Mouse (Mus musculus) embryo, embryonic 9.5 days (tissue): ENCODE results near the gene Ctnnbip1.
A peak's percentile ranks its signal among the peaks of the same experiment; 100 is the strongest.

Source experiments
- DNase-seq: peaks from one replicate; pipeline ENCODE4 v3.0.0-alpha.2; 2017; ENCODE audit errors: extremely low spot score

Gene Ctnnbip1

DNA sequence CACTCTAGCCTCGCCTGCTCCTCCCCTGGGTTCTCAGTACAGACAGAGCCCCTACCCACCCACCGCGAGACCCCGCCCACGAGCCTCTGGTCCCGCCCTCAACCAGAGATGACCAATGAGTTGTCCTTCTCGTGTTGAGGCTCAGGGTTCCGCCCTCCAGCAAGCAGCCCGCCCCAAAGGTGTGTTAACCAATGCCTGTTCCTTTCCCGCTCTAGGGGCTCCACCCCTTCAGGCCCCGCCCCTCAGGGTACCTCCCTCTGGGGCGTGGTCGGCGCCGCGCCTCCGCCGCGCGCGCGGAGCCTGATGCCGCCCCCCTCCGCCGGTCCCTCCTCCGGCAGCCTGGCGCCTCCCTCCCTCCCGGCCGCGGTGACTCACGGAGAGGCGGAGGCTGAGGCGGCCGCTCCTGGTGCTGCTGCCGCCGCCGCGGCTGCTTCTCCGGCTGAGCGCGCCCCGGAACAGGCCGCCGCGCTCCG, at the start of gene Ctnnbip1:
Ctnnbip1 (plus strand) TSS at position 369 of the 473 bp plus-strand sequence.
- DNase-seq: peak; percentile 99

DNA sequence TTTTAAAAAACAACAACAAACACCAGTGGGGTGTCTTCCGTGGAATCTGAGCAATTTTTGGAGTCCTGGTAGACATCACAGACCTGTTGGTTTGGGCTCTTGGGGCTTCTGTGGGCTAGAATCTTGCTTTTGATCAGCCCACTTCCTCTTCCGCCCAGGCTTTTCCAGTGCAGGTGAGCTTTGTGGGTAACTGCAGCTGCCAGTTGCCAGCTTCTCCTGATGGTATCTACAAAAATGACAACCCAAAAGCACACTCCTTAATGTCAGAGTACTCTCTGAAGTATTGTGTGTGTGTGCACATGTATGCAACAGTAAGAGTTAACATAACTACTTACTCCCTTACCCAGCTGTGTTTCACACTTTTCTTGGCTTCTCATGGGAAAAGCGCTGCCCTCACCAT, 48.5 kb upstream of the Ctnnbip1 start:
- no peak for DNase-seq

DNA sequence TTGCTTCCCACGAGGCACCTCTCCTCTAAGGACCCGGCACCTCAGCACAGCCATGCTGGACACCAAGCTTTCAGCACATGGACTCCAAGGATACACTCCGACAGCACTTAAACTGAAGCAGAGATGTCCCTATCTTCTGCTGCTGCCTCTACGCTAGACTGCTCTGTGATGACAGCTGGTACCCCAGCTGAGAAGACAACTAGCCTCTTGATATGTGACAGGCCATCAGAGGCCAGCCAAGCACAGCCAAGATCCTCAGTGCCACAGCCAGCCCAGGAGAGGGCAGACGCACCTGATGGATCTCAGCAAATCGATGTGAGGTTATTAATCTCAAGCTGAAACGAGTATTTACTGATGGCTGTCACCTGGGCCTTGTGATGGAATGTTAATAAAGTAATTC, 42.9 kb upstream of the Ctnnbip1 start:
- no peak for DNase-seq

DNA sequence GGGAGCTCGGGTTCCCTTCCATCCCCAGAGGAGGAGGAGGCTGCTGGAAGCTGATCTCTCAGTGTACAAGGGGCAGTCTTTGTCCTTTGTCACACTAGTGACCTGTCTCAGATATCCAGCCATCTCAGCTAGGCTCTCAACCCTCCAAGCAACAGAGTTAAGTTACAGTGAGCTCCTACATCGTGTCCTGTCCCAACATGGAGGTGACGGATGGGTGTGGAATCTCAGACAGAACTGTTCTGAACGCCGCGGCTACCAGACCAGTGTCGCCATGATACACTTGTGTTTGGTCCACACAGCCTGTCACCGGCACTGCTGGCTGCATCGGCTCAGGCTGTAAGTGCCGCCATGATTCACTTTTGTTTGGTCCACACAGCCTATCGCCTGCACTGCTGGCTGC, 41.0 kb upstream of the Ctnnbip1 start, which contains the start of gene Tmem274:
Tmem274 (plus strand) TSS at position 301 of the 400 bp plus-strand sequence.
- DNase-seq: no peak

DNA sequence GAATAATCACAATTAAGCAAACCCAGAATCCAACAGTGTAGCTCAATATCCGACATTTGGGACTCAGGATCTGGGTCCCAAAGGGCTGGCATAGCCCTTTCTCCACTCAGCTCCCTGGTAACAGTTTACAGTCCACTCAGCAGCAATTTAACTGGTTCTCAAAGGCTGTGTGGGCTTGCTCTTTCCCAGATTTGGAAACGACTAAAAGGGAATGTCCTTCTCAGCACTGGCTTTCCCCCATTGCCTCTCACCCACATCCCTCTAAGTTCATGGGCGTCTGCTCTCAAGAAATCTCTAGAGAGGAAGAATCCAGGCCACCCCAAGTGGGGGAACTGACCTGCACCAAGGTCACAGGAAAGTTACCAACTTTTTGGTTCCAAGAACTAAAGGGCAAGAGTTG, 33.5 kb upstream of the Ctnnbip1 start:
- DNase-seq: no peak

DNA sequence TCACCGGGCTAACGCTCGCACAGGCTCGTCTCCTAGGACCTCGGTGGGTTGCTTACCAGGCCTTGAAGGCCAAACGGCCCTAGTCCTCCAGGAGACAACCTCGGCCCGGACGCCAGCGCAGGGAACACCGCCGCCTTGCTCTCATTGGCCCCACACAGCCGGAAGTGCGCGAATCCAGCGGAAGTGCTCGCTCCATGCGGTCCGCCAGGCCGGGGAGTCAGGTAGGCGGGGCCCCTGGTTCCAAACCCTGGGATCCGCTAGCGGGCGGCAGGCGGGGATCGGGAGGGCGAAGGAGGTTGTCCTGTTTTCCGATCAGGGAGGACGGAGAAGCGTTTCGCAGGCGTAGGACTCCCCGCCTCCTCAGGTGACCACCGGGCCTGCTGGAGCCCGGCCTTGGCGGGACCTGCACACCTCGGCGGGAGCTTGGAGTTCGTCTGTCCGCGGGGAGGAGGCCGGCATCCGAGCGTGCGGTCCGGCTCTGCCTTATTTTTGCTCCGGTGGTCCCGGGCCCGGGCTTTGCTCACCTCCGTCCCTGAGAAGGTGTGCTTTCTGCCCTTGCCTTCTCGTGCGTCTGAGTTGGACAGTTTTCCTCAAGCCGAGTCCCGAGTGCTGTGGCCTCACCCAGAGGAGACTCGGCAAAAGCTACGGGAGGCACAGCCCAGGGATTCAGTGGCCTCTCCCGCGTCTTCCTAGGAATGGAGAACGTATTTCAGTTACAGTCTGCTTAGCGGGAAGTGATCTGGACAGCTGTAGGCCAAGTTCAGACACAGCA, 32.8 kb upstream of the Ctnnbip1 start, which contains the start of the genes Nmnat1 and Lzic:
Nmnat1 (minus strand) TSS at position 150 of the 772 bp plus-strand sequence.
Lzic (plus strand) TSS at position 177 of the 772 bp plus-strand sequence.
- DNase-seq: peak; percentile 95

DNA sequence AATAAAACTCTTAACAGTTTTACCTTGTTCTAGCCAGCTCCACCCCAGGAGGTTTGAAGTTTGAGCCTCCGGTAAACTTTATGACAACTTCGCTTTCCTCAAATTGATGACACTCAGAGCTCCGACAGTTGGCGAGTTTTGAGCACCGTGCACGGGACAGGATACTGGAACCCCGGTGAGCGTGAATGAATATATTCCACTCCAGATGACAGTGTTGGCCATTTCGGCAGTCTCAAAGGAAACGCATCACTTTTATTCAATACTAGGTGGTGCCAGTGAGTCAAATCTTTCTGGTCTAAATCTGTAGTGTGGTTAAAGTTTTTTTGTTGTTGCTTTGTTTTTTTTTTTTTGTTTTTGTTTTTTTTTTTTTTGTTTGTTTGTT, 32.2 kb upstream of the Ctnnbip1 start:
- DNase-seq: peak; percentile 31

DNA sequence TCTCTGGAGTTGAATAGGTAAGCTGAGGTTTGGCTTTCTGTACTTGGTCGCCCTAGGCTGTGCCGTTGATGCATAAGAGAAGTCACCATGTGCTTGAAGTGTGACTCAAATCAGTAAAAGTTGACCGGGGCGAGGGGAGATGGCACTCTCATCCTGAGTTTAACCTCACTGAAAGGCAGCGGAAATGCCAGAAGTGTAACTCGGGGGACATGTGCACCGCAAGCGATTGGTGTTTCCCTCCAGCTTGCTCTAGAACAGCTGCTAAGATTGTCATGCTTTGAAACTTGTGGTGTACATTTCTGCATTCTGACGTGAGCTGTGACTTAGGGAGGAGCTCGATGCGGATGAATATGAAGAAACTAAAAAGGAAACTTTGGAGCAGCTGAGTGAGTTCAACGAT, 30.3 kb upstream of the Ctnnbip1 start:
- no peak for DNase-seq

DNA sequence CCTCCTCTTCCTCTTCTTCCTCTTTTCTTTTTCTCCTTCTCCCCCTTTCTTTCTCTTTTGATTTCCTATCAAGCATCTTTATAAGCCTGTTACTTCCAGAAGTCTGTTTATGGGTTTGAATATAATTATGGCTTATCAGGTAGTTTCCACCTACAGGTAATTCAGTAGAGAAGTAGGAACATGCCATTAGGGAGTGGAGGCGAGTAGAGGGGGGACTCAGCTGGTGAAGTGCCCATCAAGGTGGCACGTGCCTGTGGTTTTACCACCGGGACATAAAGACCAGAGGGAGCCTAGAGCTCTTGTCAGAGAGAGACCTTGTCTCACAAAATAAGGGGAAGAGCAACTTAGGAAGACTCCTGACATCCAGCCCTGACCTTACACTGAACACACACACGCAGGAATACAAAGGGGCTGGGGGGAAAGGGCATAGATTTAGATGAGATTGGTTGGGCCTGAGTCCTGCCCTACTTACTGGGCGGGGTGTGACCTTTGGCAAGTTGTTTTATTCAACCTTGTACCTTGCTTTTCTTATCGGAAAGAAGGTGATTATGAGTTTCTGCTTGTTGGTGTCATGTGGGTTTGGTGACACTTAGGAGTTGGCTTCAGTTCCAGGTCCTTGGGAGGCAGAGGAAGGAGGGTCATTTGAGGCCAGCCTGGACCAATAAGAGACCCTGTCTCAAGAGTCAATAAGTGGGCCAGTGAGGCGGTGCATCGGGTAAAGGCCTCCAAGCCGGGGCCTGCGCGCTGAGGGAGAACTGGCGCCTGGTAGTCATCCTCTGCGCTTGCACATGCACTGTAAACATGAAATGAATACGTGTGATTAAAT, 28.4 kb upstream of the Ctnnbip1 start:
- DNase-seq: no peak

DNA sequence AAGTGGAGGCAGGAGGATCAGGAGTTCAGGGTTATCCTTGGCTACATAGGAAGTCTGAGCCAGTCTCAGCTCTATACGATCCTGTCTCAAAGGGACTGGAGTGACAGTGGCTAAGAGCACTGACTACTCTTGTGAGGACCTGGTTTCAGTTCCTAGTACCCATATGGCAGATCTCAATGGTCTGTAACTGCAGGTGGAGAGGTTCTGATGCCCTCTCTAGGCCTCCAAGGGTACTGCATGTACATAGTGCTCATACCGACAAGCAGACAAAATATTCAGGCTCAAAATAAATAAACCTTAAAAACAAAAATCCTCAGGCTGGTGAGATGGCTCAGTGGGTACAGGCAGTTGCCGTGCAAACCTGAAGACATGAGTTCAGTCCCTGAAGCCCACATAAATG, 26.9 kb upstream of the Ctnnbip1 start:
- no peak for DNase-seq

DNA sequence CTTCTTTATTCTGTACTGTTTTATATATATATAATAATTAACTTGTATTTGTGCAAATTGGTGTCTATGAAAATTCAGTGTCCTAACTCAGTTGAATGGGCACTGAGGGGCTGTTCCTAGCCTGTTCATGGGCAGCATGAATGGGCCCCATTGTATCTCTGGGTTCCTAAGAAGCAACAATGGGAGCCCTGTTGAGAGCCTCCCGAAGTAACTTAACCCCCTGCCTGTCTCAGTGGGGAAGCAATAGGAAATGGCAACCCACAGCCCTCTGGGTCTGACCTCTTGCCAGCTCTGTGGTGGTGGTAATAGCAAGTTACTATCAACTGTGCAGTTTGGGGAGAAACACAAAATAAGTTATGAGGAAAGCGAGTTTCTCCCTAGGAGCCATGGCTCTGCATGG, 21.4 kb upstream of the Ctnnbip1 start:
- peak; percentile 29 for DNase-seq

DNA sequence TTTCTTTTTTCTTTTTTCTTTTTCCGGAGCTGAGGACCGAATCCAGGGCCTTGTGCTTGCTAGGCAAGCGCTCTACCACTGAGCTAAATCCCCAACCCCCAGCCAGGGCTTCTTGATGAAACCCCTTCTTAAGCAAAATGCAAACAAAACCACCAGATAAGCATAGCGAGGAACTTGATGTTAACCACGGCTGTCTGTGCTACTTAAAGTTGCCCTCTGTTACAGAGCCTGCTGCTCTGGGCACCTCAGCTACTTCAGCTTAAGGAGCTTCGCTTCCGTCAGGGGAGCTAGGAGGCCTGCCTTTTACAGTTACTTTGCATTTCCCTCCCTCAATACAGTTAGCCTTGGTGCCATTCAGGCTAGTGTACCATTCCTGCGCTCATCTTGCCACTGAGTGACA, 19.1 kb upstream of the Ctnnbip1 start:
- no peak for DNase-seq

DNA sequence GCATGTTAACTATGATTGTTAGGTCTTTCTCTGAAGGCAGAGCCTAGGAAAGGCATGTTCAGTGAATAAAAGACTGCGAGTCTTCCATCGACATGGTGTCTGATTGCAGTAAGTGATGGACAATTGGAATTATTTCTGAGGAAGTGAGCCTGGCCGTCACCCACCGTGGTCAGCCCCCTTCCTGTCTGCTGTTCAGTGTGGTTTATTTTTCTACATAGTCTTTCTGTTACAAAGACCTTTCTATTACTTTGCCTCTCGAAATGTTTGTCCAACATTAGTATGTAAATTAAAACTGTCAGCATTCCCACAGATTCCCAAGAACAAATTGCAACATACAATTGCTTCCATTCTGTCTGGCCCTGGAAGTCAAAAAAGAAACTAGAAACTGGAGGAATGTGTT, 18.2 kb upstream of the Ctnnbip1 start:
- no peak for DNase-seq

DNA sequence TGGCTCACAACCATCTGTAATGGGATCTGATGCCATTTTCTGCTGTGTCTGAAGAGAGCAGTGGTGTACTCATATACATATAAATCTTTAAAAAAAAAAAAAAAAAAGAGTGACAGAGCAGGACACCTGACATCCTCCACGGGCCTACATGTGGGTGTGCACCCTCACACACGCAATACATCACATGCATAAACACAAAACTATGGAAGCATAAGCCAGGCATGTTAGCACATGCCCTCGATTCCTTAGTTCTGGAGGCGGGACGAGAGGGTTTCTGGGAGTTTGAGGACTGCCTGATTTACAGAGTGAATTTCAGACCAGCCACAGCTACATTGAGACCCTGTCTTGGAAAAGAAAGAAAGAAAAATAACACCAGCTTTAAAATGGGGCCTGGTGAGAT, 13.7 kb upstream of the Ctnnbip1 start:
- DNase-seq: no peak

DNA sequence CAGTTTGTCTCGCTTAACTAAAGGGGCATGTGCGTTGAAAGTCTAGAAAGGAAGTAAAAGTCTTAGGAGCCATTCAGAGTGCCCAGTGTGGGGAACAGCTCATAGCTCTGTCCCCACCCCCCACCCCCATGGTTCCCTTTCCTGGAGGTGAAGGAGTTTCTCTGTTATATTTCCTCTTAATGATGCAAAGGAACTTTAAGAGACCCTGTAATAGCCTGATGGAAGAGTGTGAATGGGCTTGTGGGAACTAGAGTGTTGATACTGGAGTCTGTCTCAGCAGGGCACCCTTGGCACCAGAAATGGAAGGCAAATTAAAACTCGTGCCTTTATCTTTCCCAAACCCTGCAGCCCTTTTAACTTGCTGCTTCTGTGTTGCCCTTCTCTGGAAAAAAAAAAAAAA, 13.2 kb upstream of the Ctnnbip1 start:
- DNase-seq: no peak

DNA sequence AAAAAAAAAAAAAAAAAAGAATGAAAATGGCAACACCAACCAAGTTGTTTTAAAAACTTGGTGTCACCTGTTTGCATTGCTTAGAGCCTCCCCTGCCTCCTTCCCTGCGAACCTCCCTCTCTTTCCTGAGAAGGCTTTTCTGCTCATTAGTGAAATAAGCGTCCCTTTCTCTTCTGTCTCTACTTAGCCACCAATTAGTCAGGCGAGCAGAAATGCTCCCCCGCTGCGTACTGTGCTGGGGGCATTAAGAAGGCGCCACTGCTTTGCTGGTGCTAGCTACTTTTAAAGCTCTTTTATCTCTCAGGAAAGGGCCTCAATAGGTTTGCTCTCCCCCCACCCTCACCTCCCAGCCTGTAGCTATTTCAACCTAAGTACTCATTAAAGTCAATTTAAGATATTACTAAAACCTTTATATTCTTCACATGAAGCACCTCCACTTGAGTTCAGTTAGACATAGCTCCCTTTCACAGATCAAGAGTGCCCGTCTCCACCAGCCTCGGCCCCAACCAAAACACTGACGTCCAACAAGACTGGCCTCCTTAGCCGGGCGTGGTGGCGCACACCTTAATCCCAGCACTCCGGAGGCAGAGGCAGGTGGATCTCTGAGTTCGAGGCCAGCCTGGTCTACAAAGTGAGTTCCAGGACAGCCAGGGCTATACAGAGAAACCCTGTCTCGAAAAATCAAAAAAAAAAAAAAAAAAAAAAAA, 12.6 kb upstream of the Ctnnbip1 start:
- no peak for DNase-seq

DNA sequence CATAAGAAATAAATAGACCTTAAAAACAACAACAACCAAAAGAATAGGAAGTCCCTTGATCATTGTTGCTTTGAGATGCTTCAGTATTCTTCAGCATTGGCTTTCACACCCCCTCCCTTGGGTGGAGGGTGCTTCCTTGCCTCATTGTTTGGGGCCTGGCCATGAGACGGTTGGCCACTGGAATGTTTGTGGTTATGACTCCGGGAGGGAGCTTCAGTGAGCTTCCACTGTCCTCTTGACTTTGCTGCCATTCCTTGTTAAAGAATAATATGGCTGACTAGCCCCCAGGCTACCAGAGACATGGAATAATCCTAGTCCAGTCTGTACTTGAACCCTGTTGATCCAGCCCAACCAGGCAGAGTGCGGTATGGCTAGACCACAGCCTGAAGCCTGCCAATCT, 11.1 kb upstream of the Ctnnbip1 start:
- DNase-seq: no peak

DNA sequence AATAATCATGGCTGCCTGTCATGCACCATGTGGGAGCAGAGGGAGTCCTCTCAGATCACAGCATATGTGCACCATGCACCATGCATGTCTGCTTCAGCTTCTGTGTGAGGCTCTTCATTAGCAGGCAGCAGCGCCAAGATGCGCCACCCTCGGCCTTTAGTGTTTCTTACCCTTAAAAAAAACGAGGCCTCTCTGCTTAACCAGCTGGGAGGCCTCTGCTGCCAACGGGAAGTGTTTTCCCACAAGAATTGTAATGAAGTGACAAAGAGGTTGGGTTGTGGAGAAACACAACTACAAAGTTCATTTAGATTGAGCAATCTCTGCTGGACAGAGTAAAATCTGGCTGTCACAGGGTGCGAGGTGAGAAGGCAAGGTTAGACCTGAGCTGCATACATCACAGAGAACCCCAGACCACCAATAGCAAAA, 6.8 kb upstream of the Ctnnbip1 start:
- DNase-seq: no peak

DNA sequence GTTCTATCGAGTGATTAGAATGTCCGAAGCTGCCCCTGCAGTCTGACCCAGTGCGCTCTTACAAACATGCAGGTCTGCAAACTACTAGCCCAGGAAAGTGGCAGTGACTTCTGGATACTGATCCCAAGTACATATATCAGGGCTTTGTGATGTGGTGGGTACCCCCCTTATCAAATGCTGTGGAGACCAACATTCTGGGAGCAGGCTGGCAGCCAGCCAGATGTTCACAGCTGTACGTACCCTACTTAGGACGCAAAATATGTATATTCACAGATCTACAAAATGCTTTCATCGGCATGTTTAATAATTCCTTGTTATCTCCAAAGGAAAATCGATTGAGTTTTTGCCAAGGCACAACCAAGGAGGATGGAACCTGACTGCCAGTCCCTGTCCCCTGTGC, 6.0 kb upstream of the Ctnnbip1 start:
- no peak for DNase-seq

DNA sequence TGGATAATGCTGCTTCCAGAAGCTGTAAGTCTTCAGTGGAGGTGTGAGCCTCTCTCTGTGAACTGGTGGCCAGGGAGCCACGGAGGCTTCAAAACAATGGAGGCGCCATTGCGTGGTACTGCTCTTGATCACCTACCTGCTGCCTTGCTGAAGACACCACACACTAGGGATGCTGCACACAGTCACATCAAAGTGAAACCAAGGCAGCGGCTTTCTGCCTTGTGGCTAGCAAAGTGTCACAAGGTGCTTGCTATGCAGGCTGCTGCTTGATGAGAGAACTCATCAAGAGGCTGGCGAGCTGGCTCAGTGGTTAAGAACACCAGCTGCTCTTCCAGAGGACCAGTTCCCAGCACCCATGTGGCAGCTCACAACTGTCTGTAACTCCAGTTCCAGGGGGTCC, 2.3 kb upstream of the Ctnnbip1 start:
- DNase-seq: no peak

DNA sequence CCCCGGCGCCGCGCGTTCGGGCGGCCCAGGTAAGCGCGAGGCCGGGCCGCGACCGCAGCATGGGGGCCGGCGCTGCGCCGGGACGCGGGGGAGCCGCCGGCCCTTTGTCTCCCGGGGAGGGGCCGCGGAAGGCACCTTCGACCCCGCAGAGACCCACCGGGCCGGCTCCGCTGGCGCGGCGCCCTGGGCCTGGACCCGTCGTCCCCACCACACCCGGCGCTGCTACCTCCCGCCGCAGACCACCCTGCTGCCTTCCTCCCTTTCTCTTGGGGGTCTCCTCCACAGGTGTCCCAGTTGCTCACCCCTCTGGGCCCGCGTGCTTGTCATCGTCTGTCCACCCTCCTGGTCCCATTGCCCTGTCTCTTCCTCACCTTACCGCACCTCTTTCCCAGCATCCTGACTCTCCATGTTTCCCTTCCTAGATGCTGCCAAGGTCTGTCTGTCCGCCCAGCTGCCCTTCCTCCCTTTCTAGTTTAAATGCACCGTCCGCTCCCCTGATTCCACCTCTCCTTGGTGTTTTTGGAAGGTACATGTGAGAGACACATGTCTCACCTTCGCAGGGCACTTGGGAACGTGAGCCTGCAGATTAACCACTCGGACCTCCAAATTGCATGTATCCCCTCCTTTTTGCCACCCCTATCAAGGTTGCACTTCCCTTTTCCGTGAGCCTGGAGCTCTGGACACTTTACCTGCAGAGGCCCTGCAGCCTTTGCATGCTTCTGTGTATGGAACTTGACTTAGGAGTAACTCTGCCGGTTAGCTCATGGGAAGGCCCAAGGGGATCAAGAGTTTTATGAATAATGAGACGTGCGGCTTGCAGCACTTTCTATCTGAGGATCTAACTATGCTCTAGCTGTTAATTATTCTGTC, 550 bp downstream of the Ctnnbip1 start:
- peak; percentile 36 for DNase-seq
